Mouse (Mus musculus): ENCODE measurements at regions not wholly inside any gene's neighbourhood (a gene's known extent, or its start where the extent isn't known, plus 50 kb on each side); places are given as distances from the start of the nearest gene placed in this dataset.
"Not testable (repeated sequence)": the region's sequence is repeated elsewhere in the genome, so short reads cannot be mapped to it uniquely, and the experiment has no call there.

DNA sequence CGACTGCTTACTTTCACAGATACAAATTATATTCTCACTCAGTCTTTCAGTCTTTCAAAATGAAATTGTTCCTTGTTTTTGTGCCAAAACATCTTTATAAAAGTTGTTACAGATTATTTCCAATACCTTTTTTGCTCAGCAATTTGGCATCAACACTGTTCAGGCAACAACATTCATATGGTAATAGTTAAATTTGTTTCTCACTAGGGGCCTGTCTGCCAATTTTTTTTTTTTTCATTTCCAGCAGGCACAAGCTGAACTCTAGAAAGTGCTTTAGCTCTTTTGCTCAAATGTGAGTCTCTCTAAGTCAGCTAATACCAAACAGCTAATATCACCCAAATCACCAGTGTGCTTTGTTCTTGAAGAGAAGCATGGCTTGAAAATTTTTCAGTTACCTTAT lies 199.4 kb downstream of the Antxr2 start:
- no peak for DNase-seq

- no peak for DNase-seq
Observed at GRCm38 (mm10) chr5:97817485-97817884, 213.4 kb downstream of the Antxr2 start.

DNA sequence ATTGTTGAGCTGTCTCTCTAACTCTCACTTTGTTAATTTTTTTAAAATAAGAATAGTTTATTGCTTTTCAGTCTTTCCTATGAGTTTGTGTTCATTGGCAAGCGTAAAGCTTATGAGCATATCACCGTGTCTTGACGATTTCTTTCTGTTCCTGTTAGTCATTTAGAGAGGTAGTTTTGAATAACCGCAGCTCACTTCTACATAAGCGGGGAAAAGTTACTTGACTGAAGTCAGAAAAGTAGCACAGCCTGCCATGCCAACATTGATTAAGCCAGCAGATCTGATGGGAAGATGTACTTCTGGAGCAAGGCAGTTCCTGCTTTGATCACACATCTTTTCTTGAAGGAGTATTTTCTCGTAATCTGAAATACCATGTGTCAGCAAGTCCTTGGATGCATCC lies 215.5 kb downstream of the Antxr2 start:
- no peak for DNase-seq

GRCm38 (mm10) chr5:97814700-97815099 lies 216.1 kb downstream of the Antxr2 start:
- no peak for DNase-seq

- DNase-seq = peak in 1 of 2 experiments; percentile 21
Observed at GRCm38 (mm10) chr5:97812611-97813350, 218.1 kb downstream of the Antxr2 start.

DNA sequence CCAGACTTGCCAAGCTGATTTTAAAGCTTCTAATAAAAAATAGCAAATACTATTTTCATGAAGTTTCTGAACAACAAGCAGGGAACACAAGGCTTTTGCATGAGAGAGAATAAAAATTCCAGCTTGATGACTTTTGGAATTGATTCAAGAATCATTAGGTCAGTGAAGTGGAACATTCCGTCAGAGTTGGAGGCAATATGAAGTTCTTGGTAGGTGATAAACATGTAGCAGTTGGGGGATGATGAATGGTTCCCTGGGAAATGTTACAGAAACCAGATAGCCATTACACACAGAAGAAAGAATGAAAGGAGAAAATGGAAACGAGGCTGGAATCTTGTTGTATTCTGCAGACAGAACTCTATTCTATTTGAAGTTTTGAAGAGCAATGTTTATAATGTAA lies 221.8 kb downstream of the Antxr2 start:
- no peak for DNase-seq

DNA sequence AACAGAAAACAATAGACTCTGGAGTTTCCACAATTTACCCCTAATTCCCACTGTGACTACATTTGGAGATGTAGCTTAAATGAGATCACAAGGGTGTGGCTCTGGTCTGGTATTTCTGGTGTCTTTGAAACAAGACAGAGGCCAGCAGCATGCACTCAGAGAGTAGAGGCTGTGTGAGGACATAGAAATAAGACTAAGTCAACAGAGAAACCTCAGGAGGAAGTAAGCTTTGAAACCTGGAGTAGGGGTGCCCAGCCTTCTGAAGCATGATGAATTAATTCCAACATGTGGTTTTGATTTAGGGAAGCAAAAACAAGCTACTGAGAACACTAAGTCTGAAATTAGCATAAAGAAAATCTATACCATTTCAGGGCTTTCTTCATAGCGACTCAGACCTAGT lies 223.7 kb downstream of the Antxr2 start:
- no peak for DNase-seq

DNA sequence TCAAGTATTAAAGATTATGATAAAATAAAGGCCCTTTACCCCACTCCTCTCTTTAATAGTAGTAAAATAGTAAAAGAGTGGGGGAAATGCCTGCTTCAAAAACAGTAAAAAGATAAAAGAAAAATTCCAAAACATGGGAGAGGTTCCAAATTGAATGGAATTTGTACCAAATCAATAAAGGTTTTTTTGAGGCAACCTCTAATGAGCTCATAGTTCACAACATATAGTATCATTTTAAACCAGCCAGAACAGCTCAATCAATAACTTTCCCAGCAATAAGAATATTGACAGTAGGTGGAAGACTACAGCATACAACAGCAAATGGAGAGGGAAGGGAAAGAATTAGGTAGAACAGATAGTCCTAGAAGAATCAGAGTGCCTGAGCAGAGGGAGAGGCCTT lies 224.1 kb downstream of the Antxr2 start:
- DNase-seq = no peak

DNA sequence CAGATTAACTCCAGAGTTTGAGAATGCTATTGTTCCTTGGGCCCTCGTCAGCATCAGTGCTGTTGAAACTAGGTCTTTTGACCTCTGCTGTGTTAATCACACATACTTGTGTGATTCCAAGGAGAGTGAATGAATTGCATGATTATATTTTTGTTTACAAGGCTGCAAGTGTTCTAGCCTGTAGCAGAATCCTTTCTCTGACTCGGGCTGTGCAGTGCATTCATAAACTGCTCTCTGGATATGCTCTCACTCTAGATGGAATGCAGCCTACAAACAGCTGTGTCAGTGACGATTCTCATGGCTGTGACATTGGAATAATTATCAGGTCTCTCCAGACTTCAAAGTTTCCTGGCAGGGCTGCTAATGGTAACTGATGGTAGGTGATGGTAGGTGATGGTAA lies 230.8 kb downstream of the Antxr2 start:
- DNase-seq = no peak

- no peak for DNase-seq
Observed at GRCm38 (mm10) chr5:97788175-97788574, 242.7 kb downstream of the Antxr2 start.

DNA sequence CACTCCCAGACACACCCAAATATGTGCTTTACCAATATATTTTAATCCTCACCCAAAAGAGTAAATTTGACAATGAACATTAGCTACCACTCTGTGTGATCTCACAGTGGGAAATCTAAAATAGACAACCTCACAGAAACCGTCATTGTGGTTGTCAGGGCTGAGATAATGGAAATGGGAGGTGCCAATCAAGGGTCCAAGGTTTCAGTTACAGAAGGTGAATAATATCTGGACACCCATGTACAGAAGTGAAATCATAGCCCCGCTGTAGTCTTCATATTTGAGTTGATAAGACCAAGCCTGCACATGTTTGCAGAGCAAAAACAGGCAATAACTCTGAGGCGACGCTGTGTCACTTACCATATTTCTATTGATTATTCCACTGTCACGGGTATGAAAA lies 243.8 kb downstream of the Antxr2 start:
- no peak for DNase-seq

DNA sequence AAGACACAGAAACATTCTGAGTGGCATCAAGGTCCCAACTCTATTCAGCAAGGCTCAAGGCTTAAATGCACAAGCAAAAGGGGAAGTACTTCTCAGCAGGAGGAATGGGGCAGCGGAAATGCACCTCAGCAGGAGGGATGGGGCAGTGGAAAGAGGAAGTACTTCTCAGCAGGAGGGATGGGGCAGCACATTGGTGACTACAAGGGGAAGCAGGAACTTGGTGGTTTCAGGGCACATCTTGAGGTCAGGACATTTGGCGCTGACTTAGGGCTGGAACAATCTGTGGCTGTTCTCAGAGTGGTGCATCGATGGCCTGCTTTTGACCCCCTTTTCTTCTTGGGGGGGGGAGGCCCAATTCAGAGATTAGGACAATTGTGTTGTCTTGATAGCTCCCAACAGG lies 255.7 kb downstream of the Antxr2 start:
- DNase-seq = not testable (repeated sequence)

- DNase-seq = not testable (repeated sequence)
Observed at GRCm38 (mm10) chr5:97773451-97773850, 257.4 kb downstream of the Antxr2 start.

- DNase-seq = no peak
Observed at GRCm38 (mm10) chr5:97737339-97737738, 280.5 kb upstream of the Gk2 start.

DNA sequence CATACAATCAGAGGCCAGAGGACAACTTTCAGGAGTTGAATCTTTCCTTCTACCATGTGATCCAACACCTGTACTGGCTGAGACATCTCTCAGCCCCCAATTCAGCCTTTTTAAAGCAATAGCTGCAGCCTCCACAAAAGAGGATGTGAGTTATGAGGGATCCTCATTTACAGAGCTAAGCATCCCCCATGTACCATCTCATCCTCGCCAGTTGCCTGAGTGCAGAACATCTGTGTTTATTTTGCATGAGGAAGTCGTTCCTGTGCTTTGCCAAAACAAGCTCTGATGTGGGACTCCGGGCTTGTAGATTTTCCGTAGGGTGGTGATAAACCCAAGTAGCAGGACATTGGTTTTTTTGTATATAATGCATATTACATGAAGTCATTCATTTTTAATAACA lies 274.1 kb upstream of the Gk2 start:
- DNase-seq = no peak

- not testable (repeated sequence) for DNase-seq
Observed at GRCm38 (mm10) chr5:97719364-97719763, 262.5 kb upstream of the Gk2 start.

DNA sequence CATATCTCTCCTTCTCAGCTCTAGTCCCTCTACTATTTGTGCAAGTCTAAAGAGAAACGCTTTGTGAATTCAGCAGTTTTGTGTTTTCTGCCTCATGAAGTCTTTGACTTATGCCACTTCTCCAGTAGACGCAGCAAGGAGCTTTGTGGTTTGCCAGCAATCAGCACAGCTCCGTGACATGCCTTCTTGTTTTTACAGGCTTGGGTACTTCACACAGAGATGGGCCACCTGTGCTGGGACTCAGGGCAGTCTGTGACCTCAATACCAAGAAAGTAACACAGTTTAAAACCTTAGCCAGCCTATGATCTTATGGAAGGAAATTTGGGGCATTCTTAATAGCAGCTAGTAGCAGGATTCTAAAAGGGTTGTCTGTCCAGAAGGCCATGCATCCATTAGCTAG lies 248.4 kb upstream of the Gk2 start:
- no peak for DNase-seq

GRCm38 (mm10) chr5:97700507-97700906 lies 243.7 kb upstream of the Gk2 start:
- DNase-seq = no peak

DNA sequence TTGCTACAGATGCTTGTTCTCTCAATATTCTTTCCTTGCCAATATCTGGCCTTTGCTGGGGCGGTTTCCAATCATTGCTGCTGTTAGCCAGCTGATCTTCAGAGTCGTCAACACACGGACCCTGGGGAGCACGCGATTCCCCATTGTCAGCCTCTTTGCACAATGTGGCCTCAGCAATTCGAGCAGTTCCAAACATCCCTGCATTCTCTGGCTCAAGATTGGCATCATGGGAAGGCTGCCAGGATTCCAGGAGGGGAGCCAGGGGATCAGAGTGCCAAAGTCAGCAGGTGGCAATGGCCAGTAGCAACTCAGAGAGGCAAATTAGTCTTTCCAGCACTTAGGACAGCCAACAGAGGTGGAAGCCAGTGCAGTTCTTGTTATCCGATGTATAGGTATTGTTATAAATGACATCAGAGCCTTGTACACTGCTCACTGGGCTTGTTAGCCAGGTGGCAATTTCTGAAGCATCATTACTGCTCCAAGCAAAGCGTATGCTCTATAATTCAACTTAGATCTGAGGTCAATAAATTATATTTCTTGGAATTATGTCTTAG lies 240.8 kb upstream of the Gk2 start:
- peak; percentile 61 to 75 for DNase-seq

DNA sequence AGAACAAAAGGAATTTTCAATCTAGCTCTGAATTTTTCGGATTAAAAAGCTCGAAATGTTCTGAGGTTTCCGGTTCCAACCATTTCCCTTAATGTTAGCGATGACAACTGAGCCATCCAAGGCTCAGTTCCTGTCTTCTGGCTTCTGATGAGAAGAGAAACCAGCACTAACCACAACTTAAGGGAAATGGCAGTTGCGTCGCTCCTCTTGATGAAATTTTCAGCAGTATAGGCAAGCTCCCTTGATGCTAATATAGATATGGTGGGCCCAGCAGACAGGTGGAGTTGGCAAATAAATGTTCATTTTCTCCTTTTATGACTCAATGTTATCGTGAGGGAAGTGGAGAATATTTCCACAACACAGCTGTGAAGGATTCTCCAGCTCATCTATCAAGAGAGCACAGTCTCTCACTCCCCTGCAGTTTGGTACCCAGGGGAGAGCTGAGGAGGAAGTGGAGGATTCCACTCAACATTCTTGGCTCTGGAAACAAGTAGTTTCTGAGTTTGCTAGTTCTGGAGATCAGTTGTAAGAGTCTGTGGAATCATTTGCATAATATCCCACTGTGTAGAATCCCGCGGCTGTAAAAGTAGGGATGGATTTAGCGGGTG lies 236.6 kb upstream of the Gk2 start:
- no peak for DNase-seq

GRCm38 (mm10) chr5:97685443-97685842 lies 228.6 kb upstream of the Gk2 start:
- DNase-seq = no peak

GRCm38 (mm10) chr5:97684592-97685258 lies 227.9 kb upstream of the Gk2 start:
- peak in 1 of 2 experiments; percentile 25 for DNase-seq

- DNase-seq = no peak
Observed at GRCm38 (mm10) chr5:97669726-97670125, 212.9 kb upstream of the Gk2 start.
